Mouse (Mus musculus) layer of hippocampus, postnatal 10 days (tissue): Measurements from ENCODE around the gene AC170998.1. TPM values are rescaled to one million over a fixed set of nuclear protein-coding genes. Genes with fewer than 3 reads are reported as not detected.
"Not testable (repeated sequence)": the region's sequence is repeated elsewhere in the genome, so short reads cannot be mapped to it uniquely, and the experiment has no call there.

Experiments used
- DNase-seq, 2 experiments: peaks; one replicate each; pipeline ENCODE4 v3.0.0; 2021; ENCODE audit warnings: low spot score in 2 of 2
- total RNA-seq, 2 experiments: library from RNA; stranded (reverse); gene quantifications; 2 replicates each; pipeline ENCODE4 v1.2.3; 2021

Gene AC170998.1
- total RNA-seq, 2 experiments from 2014 or later = 1.9 to 2.4 TPM

GRCm38 (mm10) chr17:28706697-28707096 lies 19.2 kb upstream of the AC170998.1 start:
- DNase-seq = no peak

GRCm38 (mm10) chr17:28707136-28707627 lies 18.7 kb upstream of the AC170998.1 start:
- no peak for DNase-seq

- DNase-seq = no peak
Measured at GRCm38 (mm10) chr17:28707816-28708215, 18.1 kb upstream of the AC170998.1 start.

GRCm38 (mm10) chr17:28708989-28709388 lies 16.9 kb upstream of the AC170998.1 start:
- no peak for DNase-seq

GRCm38 (mm10) chr17:28709552-28710290 lies 16.2 kb upstream of the AC170998.1 start:
- DNase-seq = no peak

GRCm38 (mm10) chr17:28710291-28710688 lies 15.6 kb upstream of the AC170998.1 start:
- DNase-seq = no peak

- no peak for DNase-seq
Measured at GRCm38 (mm10) chr17:28711237-28711636, 14.6 kb upstream of the AC170998.1 start.

- DNase-seq = no peak
Measured at GRCm38 (mm10) chr17:28712305-28712704, 13.6 kb upstream of the AC170998.1 start.

GRCm38 (mm10) chr17:28714006-28714405 lies 11.9 kb upstream of the AC170998.1 start:
- DNase-seq = no peak

GRCm38 (mm10) chr17:28715832-28716548 lies 9.9 kb upstream of the AC170998.1 start:
- DNase-seq = no peak

GRCm38 (mm10) chr17:28717535-28717934 lies 8.3 kb upstream of the AC170998.1 start:
- DNase-seq = no peak

GRCm38 (mm10) chr17:28727511-28727910 lies 1.6 kb downstream of the AC170998.1 start:
- not testable (repeated sequence) for DNase-seq

- DNase-seq = no peak
Measured at GRCm38 (mm10) chr17:28735317-28736105, 9.6 kb downstream of the AC170998.1 start.

- DNase-seq = no peak
Measured at GRCm38 (mm10) chr17:28736486-28736885, 10.6 kb downstream of the AC170998.1 start.

GRCm38 (mm10) chr17:28737973-28738372 lies 12.1 kb downstream of the AC170998.1 start:
- DNase-seq = no peak

- DNase-seq = no peak
Measured at GRCm38 (mm10) chr17:28739244-28739643, 13.4 kb downstream of the AC170998.1 start.

- peak; percentile 26 to 40 for DNase-seq
Measured at GRCm38 (mm10) chr17:28743145-28743866, 17.4 kb downstream of the AC170998.1 start.

GRCm38 (mm10) chr17:28743916-28744315 lies 18.0 kb downstream of the AC170998.1 start:
- no peak for DNase-seq

GRCm38 (mm10) chr17:28745773-28746172 lies 19.9 kb downstream of the AC170998.1 start:
- DNase-seq = no peak

- DNase-seq = no peak
Measured at GRCm38 (mm10) chr17:28748001-28748400, 22.1 kb downstream of the AC170998.1 start.

GRCm38 (mm10) chr17:28750580-28750979 lies 24.7 kb downstream of the AC170998.1 start:
- DNase-seq = no peak
